Mouse (Mus musculus): ENCODE measurements around the gene Rell1.
"Not testable (repeated sequence)": the region's sequence is repeated elsewhere in the genome, so short reads cannot be mapped to it uniquely, and the experiment has no call there.

Rell1 gene

GRCm38 (mm10) chr5:63897001-63897819 is 71.5 kb downstream of the Rell1 start:
- not testable (repeated sequence) for DNase-seq (ENCODE audit: low spot score)

GRCm38 (mm10) chr5:63891912-63892311 is 76.8 kb downstream of the Rell1 start:
- no peak for DNase-seq (ENCODE audit: low spot score)

GRCm38 (mm10) chr5:63891241-63891640 is 77.5 kb downstream of the Rell1 start:
- no peak for DNase-seq (ENCODE audit: low spot score)

GRCm38 (mm10) chr5:63887111-63887510 is 81.6 kb downstream of the Rell1 start:
- DNase-seq (ENCODE audit: low spot score) = no peak

GRCm38 (mm10) chr5:63886709-63887108 is 82.0 kb downstream of the Rell1 start:
- DNase-seq (ENCODE audit: low spot score) = peak; percentile 37

- DNase-seq (ENCODE audit: low spot score) = no peak
Measured at GRCm38 (mm10) chr5:63886292-63886691, 82.4 kb downstream of the Rell1 start.

GRCm38 (mm10) chr5:63879026-63879425 is 89.7 kb downstream of the Rell1 start:
- no peak for DNase-seq (ENCODE audit: low spot score)

GRCm38 (mm10) chr5:63876081-63876480 is 92.6 kb downstream of the Rell1 start:
- no peak for DNase-seq (ENCODE audit: low spot score)

GRCm38 (mm10) chr5:63874880-63875279 is 93.8 kb downstream of the Rell1 start:
- no peak for DNase-seq (ENCODE audit: low spot score)

GRCm38 (mm10) chr5:63872176-63872932 is 96.3 kb downstream of the Rell1 start:
- no peak for DNase-seq (ENCODE audit: low spot score)

GRCm38 (mm10) chr5:63867421-63867820 is 101.3 kb downstream of the Rell1 start:
- no peak for DNase-seq (ENCODE audit: low spot score)

- DNase-seq (ENCODE audit: low spot score) = no peak
Measured at GRCm38 (mm10) chr5:63858901-63859300, 109.8 kb downstream of the Rell1 start.
